Mouse (Mus musculus) cerebellum, postnatal 4 days (tissue): ENCODE data around the gene Thnsl2.
A peak's percentile ranks its signal among the peaks of the same experiment; 100 is the strongest.

ENCODE experiments used
- DNase-seq, 2 experiments: peaks; one replicate each; pipeline ENCODE4 v3.0.0; 2022; ENCODE audit warnings: low spot score in 2 of 2, mixed read lengths in 1 of 2

The Thnsl2 gene

GRCm38 (mm10) chr6:71143894-71144455 is at the start of gene Thnsl2:
TSS of gene Thnsl2 (minus strand) at chr6:71144439.
- peak; percentile 43 to 69 for DNase-seq

- no peak for DNase-seq
Observed at GRCm38 (mm10) chr6:71193151-71193740, 49.0 kb upstream of the Thnsl2 start.

- no peak for DNase-seq
Observed at GRCm38 (mm10) chr6:71190501-71190900, 46.3 kb upstream of the Thnsl2 start.

GRCm38 (mm10) chr6:71189578-71189977 is 45.3 kb upstream of the Thnsl2 start:
- no peak for DNase-seq

- no peak for DNase-seq
Observed at GRCm38 (mm10) chr6:71184941-71185604, 40.8 kb upstream of the Thnsl2 start.

- DNase-seq = no peak
Observed at GRCm38 (mm10) chr6:71180596-71180995, 36.4 kb upstream of the Thnsl2 start.

- no peak for DNase-seq
Observed at GRCm38 (mm10) chr6:71172812-71173580, 28.8 kb upstream of the Thnsl2 start.

GRCm38 (mm10) chr6:71166551-71167169 is 22.4 kb upstream of the Thnsl2 start:
- DNase-seq = no peak

- no peak for DNase-seq
Observed at GRCm38 (mm10) chr6:71164394-71164793, 20.2 kb upstream of the Thnsl2 start.

GRCm38 (mm10) chr6:71162269-71162668 is 18.0 kb upstream of the Thnsl2 start:
- no peak for DNase-seq

GRCm38 (mm10) chr6:71161290-71161689 is 17.1 kb upstream of the Thnsl2 start:
- no peak for DNase-seq

- no peak for DNase-seq
Observed at GRCm38 (mm10) chr6:71156674-71157326, 12.6 kb upstream of the Thnsl2 start.

GRCm38 (mm10) chr6:71154861-71155260 is 10.6 kb upstream of the Thnsl2 start:
- DNase-seq = no peak

- no peak for DNase-seq
Observed at GRCm38 (mm10) chr6:71153486-71153885, 9.2 kb upstream of the Thnsl2 start.

GRCm38 (mm10) chr6:71151098-71151497 is 6.9 kb upstream of the Thnsl2 start:
- DNase-seq = no peak

- peak in 1 of 2 experiments; percentile 55 for DNase-seq
Observed at GRCm38 (mm10) chr6:71149534-71149933, 5.3 kb upstream of the Thnsl2 start.

GRCm38 (mm10) chr6:71148336-71148735 is 4.1 kb upstream of the Thnsl2 start:
- no peak for DNase-seq

- no peak for DNase-seq
Observed at GRCm38 (mm10) chr6:71145288-71145989, 1.2 kb upstream of the Thnsl2 start.

- DNase-seq = no peak
Observed at GRCm38 (mm10) chr6:71143154-71143893, 915 bp downstream of the Thnsl2 start.

- no peak for DNase-seq
Observed at GRCm38 (mm10) chr6:71135031-71135430, 9.2 kb downstream of the Thnsl2 start.
